Mouse (Mus musculus) bone marrow macrophage, adult 2 months (primary cell): Measurements from ENCODE around the gene Dnah2.

Source experiments
- CTCF ChIP-seq: IDR thresholded peaks from 2 replicates; pipeline ENCODE4 v1.5.1; 2012; ENCODE audit warnings: low read depth, mild to moderate bottlenecking, low read length, moderate library complexity
- POLR2A ChIP-seq: IDR thresholded peaks from 2 replicates; pipeline ENCODE4 v1.6.1; 2012; ENCODE audit warnings: mild to moderate bottlenecking, low read depth, low read length, borderline replicate concordance

GRCm38 (mm10) chr11:69534990-69535389 lies 13.9 kb downstream of the Dnah2 start:
- TF ChIP-seq CTCF, result no peak
- TF ChIP-seq POLR2A, result no peak
